Mouse (Mus musculus): ENCODE measurements around the gene Sptlc3.

DNA sequence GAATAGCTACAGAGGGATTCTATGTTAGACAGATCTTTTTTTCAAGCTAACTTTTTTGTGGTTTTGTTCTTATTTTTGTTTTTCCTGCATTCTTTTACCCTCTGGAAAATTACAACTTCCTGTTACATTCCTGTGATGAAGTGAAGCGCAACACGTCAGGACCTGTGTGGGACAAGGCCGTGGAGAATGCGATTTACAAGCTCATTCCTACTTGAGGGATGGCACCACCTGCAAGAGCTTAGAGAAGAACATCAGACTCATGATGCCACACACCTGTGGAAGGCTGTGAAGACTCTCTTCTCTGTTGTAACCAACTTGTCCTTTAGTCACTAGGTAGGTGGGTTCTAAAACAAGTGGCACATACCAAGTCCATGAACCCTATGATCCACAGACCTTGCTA is 26.0 kb upstream of the Sptlc3 start:
- TF ChIP-seq CTCF (IDR thresholded peaks at IDR 0.05; ENCODE audit: low read depth) (no peak), EP300 (IDR thresholded peaks at IDR 0.05; ENCODE audit: low read depth) (no peak)
